Mouse (Mus musculus): ENCODE measurements around the gene Sec63. TPM values are rescaled to one million over a fixed set of nuclear protein-coding genes. Genes with fewer than 3 reads are reported as not detected.

Gene Sec63
- polyA plus RNA-seq, 1 experiment = 11.8 TPM

- Histone ChIP-seq H3K27ac (ENCODE audit: insufficient read depth, low read depth, low read length) (no peak overlapping the region), H3K36me3 (ENCODE audit: control insufficient read depth, insufficient read depth, low read length) (no peaks in the 10 kb centered on the region), H3K4me1 (ENCODE audit: control insufficient read depth, insufficient read depth, low read length) (peaks cover 5% of the 10 kb centered on the region; the same call in 1 of the 2 replicates), H3K27me3 (replicated peaks; ENCODE audit: control insufficient read depth, insufficient read depth, low read length) (no peaks in the 10 kb centered on the region), H3K4me3 (ENCODE audit: insufficient read depth, low read depth, low read length) (no peak overlapping the region)
- no peak for TF ChIP-seq CTCF (conservative IDR thresholded peaks at IDR 0.05; ENCODE audit: insufficient read depth, insufficient read length, low read depth, low read length)
- no peak for TF ChIP-seq POLR2A (IDR thresholded peaks at IDR 0.05; ENCODE audit: low read depth, low read length)
- 47% methylated on average over 4 of the region's 4 CpGs for WGBS
- no peak for DNase-seq
Measured at GRCm38 (mm10) chr10:42763246-42763645, 1.9 kb downstream of the Sec63 start.

GRCm38 (mm10) chr10:42765344-42765743, 4.0 kb downstream of the Sec63 start:
- H3K27me3 ChIP-seq (replicated peaks; ENCODE audit: control insufficient read depth, insufficient read depth, low read length) = no peaks in the 10 kb centered on the region
- H3K27ac ChIP-seq (ENCODE audit: insufficient read depth, low read depth, low read length) = no peak overlapping the region
- TF ChIP-seq CTCF (conservative IDR thresholded peaks at IDR 0.05; ENCODE audit: insufficient read depth, insufficient read length, low read depth, low read length) (no peak), POLR2A (IDR thresholded peaks at IDR 0.05; ENCODE audit: low read depth, low read length) (no peak)
- H3K36me3 ChIP-seq (ENCODE audit: control insufficient read depth, insufficient read depth, low read length) = no peaks in the 10 kb centered on the region
- H3K4me1 ChIP-seq (ENCODE audit: control insufficient read depth, insufficient read depth, low read length) = peaks cover 5% of the 10 kb centered on the region; the same call in 1 of the 2 replicates
- H3K4me3 ChIP-seq (ENCODE audit: insufficient read depth, low read depth, low read length) = no peak overlapping the region
- no peak for DNase-seq

GRCm38 (mm10) chr10:42775450-42775849, 14.2 kb downstream of the Sec63 start:
- H3K4me1 ChIP-seq (ENCODE audit: control insufficient read depth, insufficient read depth, low read length) = no peaks in the 10 kb centered on the region
- no peak overlapping the region for H3K27ac ChIP-seq (ENCODE audit: insufficient read depth, low read depth, low read length)
- H3K36me3 ChIP-seq (ENCODE audit: control insufficient read depth, insufficient read depth, low read length) = no peaks in the 10 kb centered on the region
- no peaks in the 10 kb centered on the region for H3K27me3 ChIP-seq (replicated peaks; ENCODE audit: control insufficient read depth, insufficient read depth, low read length)
- DNase-seq = no peak
- no peak for TF ChIP-seq CTCF (conservative IDR thresholded peaks at IDR 0.05; ENCODE audit: insufficient read depth, insufficient read length, low read depth, low read length)
- no peak for TF ChIP-seq POLR2A (IDR thresholded peaks at IDR 0.05; ENCODE audit: low read depth, low read length)
- WGBS = 90% methylated on average over 3 of the region's 3 CpGs
- H3K4me3 ChIP-seq (ENCODE audit: insufficient read depth, low read depth, low read length) = no peak overlapping the region

- DNase-seq = no peak
- H3K27ac ChIP-seq (ENCODE audit: insufficient read depth, low read depth, low read length) = no peak overlapping the region
- WGBS = 85% methylated on average over 2 of the region's 2 CpGs
- TF ChIP-seq POLR2A (IDR thresholded peaks at IDR 0.05; ENCODE audit: low read depth, low read length) (no peak), CTCF (conservative IDR thresholded peaks at IDR 0.05; ENCODE audit: insufficient read depth, insufficient read length, low read depth, low read length) (no peak)
- no peaks in the 10 kb centered on the region for H3K27me3 ChIP-seq (replicated peaks; ENCODE audit: control insufficient read depth, insufficient read depth, low read length)
- 0 out of 2 replicates have a peak, but pooled peaks cover 4% of the 10 kb centered on the region for H3K4me1 ChIP-seq (ENCODE audit: control insufficient read depth, insufficient read depth, low read length)
- H3K4me3 ChIP-seq (ENCODE audit: insufficient read depth, low read depth, low read length) = no peak overlapping the region
- H3K36me3 ChIP-seq (ENCODE audit: control insufficient read depth, insufficient read depth, low read length) = no peaks in the 10 kb centered on the region
Measured at GRCm38 (mm10) chr10:42780753-42781152, 19.5 kb downstream of the Sec63 start.

- DNase-seq = no peak
- Histone ChIP-seq H3K36me3 (ENCODE audit: control insufficient read depth, insufficient read depth, low read length) (no peaks in the 10 kb centered on the region), H3K4me3 (ENCODE audit: insufficient read depth, low read depth, low read length) (no peak overlapping the region), H3K27me3 (replicated peaks; ENCODE audit: control insufficient read depth, insufficient read depth, low read length) (no peaks in the 10 kb centered on the region), H3K4me1 (ENCODE audit: control insufficient read depth, insufficient read depth, low read length) (0 out of 2 replicates have a peak, but pooled peaks cover 4% of the 10 kb centered on the region), H3K27ac (ENCODE audit: insufficient read depth, low read depth, low read length) (no peak overlapping the region)
- no peak for TF ChIP-seq POLR2A (IDR thresholded peaks at IDR 0.05; ENCODE audit: low read depth, low read length)
- TF ChIP-seq CTCF (conservative IDR thresholded peaks at IDR 0.05; ENCODE audit: insufficient read depth, insufficient read length, low read depth, low read length) = no peak
- WGBS = 43% methylated on average over 3 of the region's 3 CpGs
Measured at GRCm38 (mm10) chr10:42781672-42782071, 20.4 kb downstream of the Sec63 start.

- Histone ChIP-seq H3K27ac (ENCODE audit: insufficient read depth, low read depth, low read length) (no peak overlapping the region), H3K36me3 (ENCODE audit: control insufficient read depth, insufficient read depth, low read length) (peaks cover 6% of the 10 kb centered on the region), H3K4me3 (ENCODE audit: insufficient read depth, low read depth, low read length) (no peak overlapping the region), H3K4me1 (ENCODE audit: control insufficient read depth, insufficient read depth, low read length) (no peaks in the 10 kb centered on the region), H3K27me3 (replicated peaks; ENCODE audit: control insufficient read depth, insufficient read depth, low read length) (no peaks in the 10 kb centered on the region)
- WGBS = 80% methylated on average over 3 of the region's 3 CpGs
- TF ChIP-seq CTCF (conservative IDR thresholded peaks at IDR 0.05; ENCODE audit: insufficient read depth, insufficient read length, low read depth, low read length) = no peak
- TF ChIP-seq POLR2A (IDR thresholded peaks at IDR 0.05; ENCODE audit: low read depth, low read length) = no peak
- DNase-seq = no peak
Measured at GRCm38 (mm10) chr10:42800922-42801321, 39.6 kb downstream of the Sec63 start.

- peak overlapping the region; percentile 38; the same call in 1 of the 2 replicates for H3K27ac ChIP-seq (ENCODE audit: insufficient read depth, low read depth, low read length)
- 53% methylated on average over 6 of the region's 6 CpGs for WGBS
- H3K36me3 ChIP-seq (ENCODE audit: control insufficient read depth, insufficient read depth, low read length) = peaks cover 6% of the 10 kb centered on the region
- no peaks in the 10 kb centered on the region for H3K27me3 ChIP-seq (replicated peaks; ENCODE audit: control insufficient read depth, insufficient read depth, low read length)
- TF ChIP-seq POLR2A (IDR thresholded peaks at IDR 0.05; ENCODE audit: low read depth, low read length) (no peak), CTCF (conservative IDR thresholded peaks at IDR 0.05; ENCODE audit: insufficient read depth, insufficient read length, low read depth, low read length) (no peak)
- no peaks in the 10 kb centered on the region for H3K4me1 ChIP-seq (ENCODE audit: control insufficient read depth, insufficient read depth, low read length)
- no peak overlapping the region for H3K4me3 ChIP-seq (ENCODE audit: insufficient read depth, low read depth, low read length)
- DNase-seq = peak; percentile 32
Measured at GRCm38 (mm10) chr10:42825923-42826322, 64.6 kb downstream of the Sec63 start.

All from kidney, adult 2 months (tissue).